Mouse (Mus musculus) MEL (cell line): ENCODE results near the gene Mta1. TPM values are rescaled to one million over a fixed set of nuclear protein-coding genes. Genes with fewer than 3 reads are reported as not detected.

ENCODE experiments used
- DNase-seq: peaks from one replicate; pipeline ENCODE4 v3.0.0; 2011; ENCODE audit warnings: low read depth, low spot score
- H3K27ac ChIP-seq: 2 replicates; pipeline ENCODE4 v1.5.1; 2012; ENCODE audit warnings: low read depth, mild to moderate bottlenecking, control low read depth, low read length, moderate library complexity; ENCODE audit not compliant: control insufficient read depth
- H3K27me3 ChIP-seq, 2 experiments: fragments of 150-350 bp in 1 of 2; sonication (generic) in 1 of 2; 2 replicates each; pipeline ENCODE4 v1.6.1; 2012; ENCODE audit warnings: low read length in 2 of 2, mild to moderate bottlenecking in 2 of 2, improper control_type of control experiment in 1 of 2, moderate library complexity in 1 of 2; ENCODE audit not compliant: insufficient read depth in 2 of 2, control insufficient read depth in 1 of 2
- H3K36me3 ChIP-seq, 2 experiments: 2 replicates each; pipeline ENCODE4 v1.6.1; 2012 to 2014; ENCODE audit warnings: low read length in 2 of 2, improper control_type of control experiment in 1 of 2, inconsistent platforms in 1 of 2, mild to moderate bottlenecking in 1 of 2; ENCODE audit not compliant: insufficient read depth in 2 of 2, control insufficient read depth in 1 of 2
- H3K4me1 ChIP-seq, 2 experiments: fragments of 150-350 bp in 1 of 2; sonication (generic) in 1 of 2; 2 replicates each; pipeline ENCODE4 v1.6.1; 2012; ENCODE audit warnings: low read length in 2 of 2, improper control_type of control experiment in 1 of 2, mild to moderate bottlenecking in 1 of 2; ENCODE audit not compliant: insufficient read depth in 2 of 2, control insufficient read depth in 1 of 2
- H3K4me3 ChIP-seq, 2 experiments: fragments of 150-350 bp in 1 of 2; sonication (generic) in 1 of 2; 2 replicates each; pipeline ENCODE4 v1.5.1; 2012; ENCODE audit warnings: low read depth in 2 of 2, low read length in 2 of 2, mild to moderate bottlenecking in 2 of 2, moderate library complexity in 2 of 2, control low read depth in 1 of 2, improper control_type of control experiment in 1 of 2; ENCODE audit not compliant: control insufficient read depth in 1 of 2, insufficient read depth in 1 of 2
- H3K79me2 ChIP-seq: 2 replicates; pipeline ENCODE4 v1.6.1; 2012; ENCODE audit warnings: mild to moderate bottlenecking, low read length, moderate library complexity; ENCODE audit not compliant: control insufficient read depth, poor library complexity, insufficient read depth
- H3K9ac ChIP-seq: 2 replicates; pipeline ENCODE4 v1.6.1; 2012; ENCODE audit warnings: low read depth, mild to moderate bottlenecking, control low read depth, low read length, moderate library complexity; ENCODE audit not compliant: control insufficient read depth, poor library complexity, severe bottlenecking
- H3K9me3 ChIP-seq: fragments of 150-350 bp; sonication (generic); replicated peaks from 2 replicates; pipeline ENCODE4 v1.6.1; 2012; ENCODE audit warnings: mild to moderate bottlenecking, low read length, improper control_type of control experiment, moderate library complexity; ENCODE audit not compliant: insufficient read depth
- CHD1 ChIP-seq: IDR thresholded peaks from 2 replicates; pipeline ENCODE4 v1.6.1; 2012; ENCODE audit warnings: low read depth, mild to moderate bottlenecking, inconsistent platforms, low read length, improper control_type of control experiment
- CHD2 ChIP-seq: IDR thresholded peaks from 2 replicates; pipeline ENCODE4 v1.6.1; 2011; ENCODE audit warnings: low read length, improper control_type of control experiment
- CTCF ChIP-seq, 3 experiments: IDR thresholded peaks in 2 of 3; conservative IDR thresholded peaks in 1 of 3; 2 replicates each; pipeline ENCODE4 v1.5.1; 2011 to 2012; ENCODE audit warnings: low read length in 3 of 3, low read depth in 2 of 3, mild to moderate bottlenecking in 2 of 3, improper control_type of control experiment in 1 of 3, inconsistent platforms in 1 of 3, mixed read lengths in 1 of 3, moderate library complexity in 1 of 3; ENCODE audit not compliant: control insufficient read depth in 1 of 3, insufficient read depth in 1 of 3, poor library complexity in 1 of 3, severe bottlenecking in 1 of 3
- ETS1 ChIP-seq: IDR thresholded peaks from 2 replicates; pipeline ENCODE4 v1.6.1; 2012; ENCODE audit warnings: low read depth, mild to moderate bottlenecking, inconsistent platforms, low read length, improper control_type of control experiment, moderate library complexity
- GATA1 ChIP-seq: IDR thresholded peaks from 2 replicates; pipeline ENCODE4 v1.6.1; 2011; ENCODE audit warnings: low read depth, low read length, improper control_type of control experiment
- JUND ChIP-seq: IDR thresholded peaks from 2 replicates; pipeline ENCODE4 v1.6.1; 2011; ENCODE audit warnings: low read depth, mild to moderate bottlenecking, improper control_type of control experiment, low read length
- KAT2A ChIP-seq: conservative IDR thresholded peaks from 2 replicates; pipeline ENCODE4 v1.6.1; 2012; ENCODE audit warnings: low read depth, low read length, improper control_type of control experiment, inconsistent platforms
- MAFK ChIP-seq: IDR thresholded peaks from 2 replicates; pipeline ENCODE4 v1.6.1; 2011; ENCODE audit warnings: low read depth, mild to moderate bottlenecking, low read length, improper control_type of control experiment, borderline replicate concordance
- MAZ ChIP-seq: IDR thresholded peaks from 2 replicates; pipeline ENCODE4 v1.6.1; 2012; ENCODE audit warnings: low read depth, mild to moderate bottlenecking, inconsistent platforms, low read length, improper control_type of control experiment
- MEF2A ChIP-seq: IDR thresholded peaks from 2 replicates; pipeline ENCODE4 v1.6.1; 2014; ENCODE audit warnings: low read depth, mild to moderate bottlenecking, inconsistent platforms, low read length, improper control_type of control experiment; ENCODE audit not compliant: poor library complexity, insufficient replicate concordance, severe bottlenecking; ENCODE audit errors: extremely low read depth
- MYC ChIP-seq: IDR thresholded peaks from 2 replicates; pipeline ENCODE4 v1.6.1; 2011; ENCODE audit warnings: low read depth, mild to moderate bottlenecking, low read length, improper control_type of control experiment, moderate library complexity
- POLR2AphosphoS2 ChIP-seq: IDR thresholded peaks from 2 replicates; pipeline ENCODE4 v1.6.1; 2011; ENCODE audit warnings: low read length, improper control_type of control experiment
- RCOR1 ChIP-seq: IDR thresholded peaks from 2 replicates; pipeline ENCODE4 v1.6.1; 2012; ENCODE audit warnings: low read depth, mild to moderate bottlenecking, inconsistent platforms, low read length, improper control_type of control experiment
- SMC3 ChIP-seq: IDR thresholded peaks from 2 replicates; pipeline ENCODE4 v1.6.1; 2011; ENCODE audit warnings: low read depth, low read length, improper control_type of control experiment
- TAL1 ChIP-seq: IDR thresholded peaks from 2 replicates; pipeline ENCODE4 v1.6.1; 2012; ENCODE audit warnings: mild to moderate bottlenecking, inconsistent platforms, low read length, moderate library complexity, mixed read lengths
- TCF12 ChIP-seq: IDR thresholded peaks from 2 replicates; pipeline ENCODE4 v1.6.1; 2014; ENCODE audit warnings: low read depth, mild to moderate bottlenecking, inconsistent platforms, low read length, improper control_type of control experiment, moderate library complexity
- UBTF ChIP-seq: IDR thresholded peaks from 2 replicates; pipeline ENCODE4 v1.6.1; 2012; ENCODE audit warnings: low read depth, mild to moderate bottlenecking, inconsistent platforms, low read length, improper control_type of control experiment, moderate library complexity, borderline replicate concordance; ENCODE audit not compliant: insufficient read depth
- USF1 ChIP-seq: IDR thresholded peaks from 2 replicates; pipeline ENCODE4 v1.6.1; 2014; ENCODE audit warnings: low read depth, mild to moderate bottlenecking, inconsistent platforms, low read length, improper control_type of control experiment, moderate library complexity
- USF2 ChIP-seq, 2 experiments: IDR thresholded peaks; 2 replicates each; pipeline ENCODE4 v1.6.1; 2011 to 2012; ENCODE audit warnings: improper control_type of control experiment in 2 of 2, low read length in 2 of 2, borderline replicate concordance in 1 of 2, inconsistent platforms in 1 of 2, low read depth in 1 of 2, mild to moderate bottlenecking in 1 of 2; ENCODE audit not compliant: insufficient read depth in 1 of 2
- ZC3H11A ChIP-seq: IDR thresholded peaks from 2 replicates; pipeline ENCODE4 v1.6.1; 2012; ENCODE audit warnings: low read depth, mild to moderate bottlenecking, inconsistent platforms, low read length, improper control_type of control experiment
- ZNF384 ChIP-seq: IDR thresholded peaks from 2 replicates; pipeline ENCODE4 v1.6.1; 2012; ENCODE audit warnings: low read depth, mild to moderate bottlenecking, inconsistent platforms, low read length, improper control_type of control experiment
- polyA plus RNA-seq, 2 experiments: library from polyadenylated mRNA; stranded (reverse) in 1 of 2; unstranded in 1 of 2; fragments of >175 nt in 1 of 2; fragments of >200 nt in 1 of 2; gene quantifications; 2 replicates each; pipeline versions ENCODE4 v1.2.1 to v1.2.4; 2012; ENCODE audit warnings: low replicate concordance in 2 of 2, low read depth in 1 of 2; ENCODE audit not compliant: insufficient read length in 2 of 2, insufficient read depth in 1 of 2, missing spikeins in 1 of 2
- total RNA-seq: library from RNA; depleted of rRNA; stranded (reverse); fragments of 300-350 nt; gene quantifications from 2 replicates; pipeline ENCODE4 v1.2.3, GENCODE M21; 2012

Mta1 gene
- total and polyA plus RNA-seq, 3 experiments, result 69.0 to 410 (median 99.5) TPM

- TF ChIP-seq CHD2, result no peak
- TF ChIP-seq KAT2A, result no peak
- no peak for TF ChIP-seq CHD1
Measured at GRCm38 (mm10) chr12:113075486-113075885, 22.6 kb upstream of the Mta1 start.

GRCm38 (mm10) chr12:113087276-113087675 lies 10.8 kb upstream of the Mta1 start:
- Histone ChIP-seq H3K36me3 (no peaks in the 10 kb centered on the region), H3K27ac (no peak overlapping the region), H3K4me1 (peaks cover 0 to 7% of the 10 kb centered on the region in 2 experiments; a peak in 3 of 4 replicates), H3K9ac (no peak overlapping the region), H3K27me3 (peaks cover 14 to 36% of the 10 kb centered on the region in 2 experiments), H3K4me3 (no peak overlapping the region), H3K79me2 (no peaks in the 10 kb centered on the region), H3K9me3 (no peaks in the 10 kb centered on the region)
- no peak for DNase-seq
- TF ChIP-seq JUND (peak; percentile 88; the same call in 1 of the 2 replicates), SMC3 (no peak), MEF2A (no peak), ETS1 (no peak), UBTF (no peak), CTCF (IDR thresholded peaks at IDR 0.05 in 2 of 3, conservative IDR thresholded peaks at IDR 0.05 in 1 of 3; ENCODE audit: control insufficient read depth in 1 of 3, insufficient read depth in 1 of 3, low read depth in 2 of 3, low read length in 3 of 3, poor library complexity in 1 of 3, severe bottlenecking in 1 of 3) (no peak)

More at GRCm38 (mm10) chr12:113075486-113075885, 22.6 kb upstream of the Mta1 start:
- peaks cover 2 to 8% of the 10 kb centered on the region in 2 experiments; a peak in 3 of 4 replicates for H3K27me3 ChIP-seq
- peak overlapping the region; percentile 64 for H3K9ac ChIP-seq
- peaks cover 0 to 14% of the 10 kb centered on the region in 2 experiments; a peak in 2 of 4 replicates for H3K4me1 ChIP-seq
- no peak for DNase-seq
- no peak overlapping the region for H3K27ac ChIP-seq
- H3K36me3 ChIP-seq, result peaks cover 0 to 4% of the 10 kb centered on the region in 2 experiments; a peak in 1 of 4 replicates
- H3K79me2 ChIP-seq, result peaks cover 3% of the 10 kb centered on the region; the same call in 1 of the 2 replicates
- peak overlapping the region; percentile 27 to 30; a peak in 3 of 4 replicates for H3K4me3 ChIP-seq
- no peaks in the 10 kb centered on the region for H3K9me3 ChIP-seq

- TF ChIP-seq TAL1, result no peak
- no peak for TF ChIP-seq ZNF384
- TF ChIP-seq JUND, result no peak
- TF ChIP-seq UBTF, result no peak
- no peak for TF ChIP-seq POLR2AphosphoS2
- TF ChIP-seq TCF12, result no peak
- no peak for TF ChIP-seq USF1
- TF ChIP-seq ZC3H11A, result no peak
- no peak for TF ChIP-seq USF2 (IDR thresholded peaks at IDR 0.05; ENCODE audit: borderline replicate concordance in 1 of 2, insufficient read depth in 1 of 2, low read depth in 1 of 2, low read length in 2 of 2)
- no peak for TF ChIP-seq RCOR1
- no peak for TF ChIP-seq CHD1
- TF ChIP-seq CHD2, result no peak
- no peak for TF ChIP-seq GATA1
- no peak for TF ChIP-seq MYC
- no peak for TF ChIP-seq MAFK
- TF ChIP-seq MAZ, result no peak
- TF ChIP-seq KAT2A, result no peak
- TF ChIP-seq, all 39 proteins: peak for 0
- H3K27me3 ChIP-seq, result peaks cover 15 to 33% of the 10 kb centered on the region in 2 experiments
- H3K79me2 ChIP-seq, result no peaks in the 10 kb centered on the region
- H3K4me1 ChIP-seq, result peaks cover 0 to 7% of the 10 kb centered on the region in 2 experiments; a peak in 3 of 4 replicates
- H3K27ac ChIP-seq, result no peak overlapping the region
- no peak overlapping the region for H3K4me3 ChIP-seq
- no peak for DNase-seq
- H3K9me3 ChIP-seq, result no peaks in the 10 kb centered on the region
- H3K36me3 ChIP-seq, result no peaks in the 10 kb centered on the region
- H3K9ac ChIP-seq, result no peak overlapping the region
Measured at GRCm38 (mm10) chr12:113088026-113088425, 10.1 kb upstream of the Mta1 start.
